9 mouse cellular contexts compared by ENCODE assay signal in genomic region chr17:28373821-28374220, GRCm38 (mm10). TPM values are rescaled to one million over a fixed set of nuclear protein-coding genes. Genes with fewer than 3 reads are reported as not detected.
DNase-seq lines count a peak whose midpoint lies in the region; ATAC-seq and TF ChIP-seq lines count a peak whose summit lies in the region.
"Had no signal": no experiment of that assay in that cellular context is flagged by ENCODE, and none has a peak within 500 bp of the region (broad histone marks: within the 10 kb centered on the region; RNA-seq: fewer than 3 reads in every experiment).

No protein-coding gene starts in this region.

- H3K4me1 ChIP-seq in ES-E14 (ENCODE audit: control insufficient read depth in 2 of 2, insufficient read depth in 2 of 2, low read length in 2 of 2, poor library complexity in 1 of 2), result peaks cover 4 to 9% of the 10 kb centered on the region in 2 experiments
- H3K4me1 ChIP-seq in lung, postnatal 0 days (ENCODE audit: insufficient read depth, low read depth, low read length), result no peaks in the 10 kb centered on the region

- H3K9me3 ChIP-seq in ES-E14 (ENCODE audit: control insufficient read depth, insufficient read depth, low read depth, low read length), result no peaks in the 10 kb centered on the region
- H3K9me3 ChIP-seq in lung, postnatal 0 days (ENCODE audit: low read length), result no peaks in the 10 kb centered on the region
- H3K9me3 ChIP-seq: liver, embryonic 15.5 days had no signal

- TF ChIP-seq EP300 in lung, postnatal 0 days (IDR thresholded peaks at IDR 0.05), result no peak

- H3K9ac ChIP-seq in ES-E14 (ENCODE audit: insufficient read depth, low read depth, low read length, poor library complexity, severe bottlenecking), result no peak overlapping the region
- no peak overlapping the region for H3K9ac ChIP-seq in lung, postnatal 0 days (replicated peaks; ENCODE audit: low read depth)
- H3K9ac ChIP-seq: liver, embryonic 15.5 days had no signal

- peak; percentile 48 for ATAC-seq in inflammation-experienced regulatory T-cells, adult 6 months
- ATAC-seq in lung, postnatal 0 days, result peak; percentile 46

- peak in 1 of 2 experiments; percentile 38 for DNase-seq in layer of hippocampus, adult 2 months (ENCODE audit: low spot score in 2 of 2)
- DNase-seq in layer of hippocampus, adult 11-12 months (ENCODE audit: low spot score), result no peak
- no peak for DNase-seq in ES-E14 (ENCODE audit: low read depth, low spot score)
- peak; percentile 30 for DNase-seq in c-Kit-negative CD71-positive TER-119-positive erythroid progenitor cells, embryonic 14.5 days (ENCODE audit: low read depth, low spot score)
- DNase-seq in lung, postnatal 0 days (ENCODE audit: low spot score), result peak; percentile 73
- peak; percentile 66 to 89 for DNase-seq in spleen, postnatal 4 days (ENCODE audit: low spot score in 2 of 2)
- no peak for DNase-seq in layer of hippocampus, postnatal 36 days

- H3K4me2 ChIP-seq in lung, postnatal 0 days (replicated peaks; ENCODE audit: low read depth, low read length), result no peak overlapping the region

- no peaks in the 10 kb centered on the region for H3K36me3 ChIP-seq in ES-E14 (ENCODE audit: control insufficient read depth, insufficient read depth, low read length, poor library complexity, severe bottlenecking)
- H3K36me3 ChIP-seq in lung, postnatal 0 days (ENCODE audit: insufficient read depth, low read length), result no peaks in the 10 kb centered on the region
- H3K36me3 ChIP-seq: liver, embryonic 15.5 days had no signal

- H3K27me3 ChIP-seq in lung, postnatal 0 days (replicated peaks; ENCODE audit: insufficient read depth, low read length), result peaks cover 10% of the 10 kb centered on the region; the same call in 1 of the 2 replicates

- no peak overlapping the region for H3K27ac ChIP-seq in layer of hippocampus, adult 2 months
- no peak overlapping the region for H3K27ac ChIP-seq in ES-E14 (ENCODE audit: insufficient read depth, low read depth, low read length, poor library complexity, severe bottlenecking)
- H3K27ac ChIP-seq in lung, postnatal 0 days (ENCODE audit: low read length), result no peak overlapping the region
- H3K27ac ChIP-seq: liver, embryonic 15.5 days had no signal

- 20% methylated on average over 10 of the region's 10 CpGs for WGBS in lung, postnatal 0 days

- in situ Hi-C loops in ES-E14 (cut with MboI; ENCODE audit: low sequenced_read_pairs in 2 of 2, unreplicated experiment in 2 of 2), result no loop called here

- peak; percentile 79 for TF ChIP-seq CTCF in layer of hippocampus, adult 2 months (conservative IDR thresholded peaks at IDR 0.05)
- TF ChIP-seq CTCF in lung, postnatal 0 days (IDR thresholded peaks at IDR 0.05), result peak; percentile 87

- H3K4me3 ChIP-seq in layer of hippocampus, adult 2 months, result no peak overlapping the region
- no peak overlapping the region for H3K4me3 ChIP-seq in ES-E14 (ENCODE audit: insufficient read depth in 1 of 2, low read depth in 1 of 2, low read length in 2 of 2, poor library complexity in 1 of 2, severe bottlenecking in 1 of 2)
- H3K4me3 ChIP-seq in lung, postnatal 0 days (ENCODE audit: low read depth, low read length), result no peak overlapping the region
- H3K4me3 ChIP-seq: liver, embryonic 15.5 days had no signal

TF ChIP-seq in ES-E14, 5 proteins besides CTCF, POLR2A, EP300 and RAD21:
- TF ChIP-seq MAFK (IDR thresholded peaks at IDR 0.05; ENCODE audit: insufficient read depth, low read depth, low read length) (no peak), ZC3H11A (IDR thresholded peaks at IDR 0.05; ENCODE audit: borderline replicate concordance, low read depth, low read length) (peak; percentile 37; the same call in 1 of the 2 replicates), ZNF384 (IDR thresholded peaks at IDR 0.05; ENCODE audit: low read depth, low read length) (no peak), CHD2 (IDR thresholded peaks at IDR 0.05; ENCODE audit: low read depth, low read length) (no peak), HCFC1 (IDR thresholded peaks at IDR 0.05; ENCODE audit: borderline replicate concordance, insufficient read depth, low read length) (no peak)
TF ChIP-seq in ES-E14: peak in this region for 1.

RNA-seq across cellular contexts. Expression of gene Tulp1, which starts 8.8 kb away (rescaled TPM):
- not detected for total RNA-seq in layer of hippocampus, adult 2 months (2021)
- total RNA-seq in ES-E14 (2012; rRNA removed), result 3.7 and 4.1 TPM in 2 replicates
- under 1 TPM in 2 of 3 experiments, not detected in 1; 0.24 to 0.39 TPM for polyA plus RNA-seq in inflammation-experienced regulatory T-cells, adult 6 months (2017; shearing (Covaris generic))
- 18.1 and 22.7 TPM in 2 replicates for polyA plus RNA-seq in lung, postnatal 0 days (2015; fragmentation: Nextera tagmentation; extraction: Ambion mirVana)
- total RNA-seq in layer of hippocampus, postnatal 36 days (2021), result not detected

RNA-seq across cellular contexts. Expression of gene Tead3, which starts 23.2 kb away (rescaled TPM):
- 1 to 10 TPM; 3.0 to 3.2 TPM for total RNA-seq in layer of hippocampus, adult 2 months (2021)
- 8.0 and 9.0 TPM in 2 replicates for total RNA-seq in ES-E14 (2012; rRNA removed)
- polyA plus RNA-seq in inflammation-experienced regulatory T-cells, adult 6 months (2017; shearing (Covaris generic)), result not detected
- polyA plus RNA-seq in lung, postnatal 0 days (2015; fragmentation: Nextera tagmentation; extraction: Ambion mirVana), result 9.7 and 11.4 TPM in 2 replicates
- total RNA-seq in layer of hippocampus, postnatal 36 days (2021), result 1 to 10 TPM; 1.7 to 3.7 TPM

RNA-seq across cellular contexts. Expression of gene Rpl10a, which starts 45.5 kb away (rescaled TPM):
- total RNA-seq in layer of hippocampus, adult 2 months (2021), result 100 to 1,000 TPM; 345 to 350 TPM
- total RNA-seq in ES-E14 (2012; rRNA removed), result 2,234 and 2,688 TPM in 2 replicates
- 100 to 1,000 TPM; 514 to 941 (median 691) TPM for polyA plus RNA-seq in inflammation-experienced regulatory T-cells, adult 6 months (2017; shearing (Covaris generic))
- polyA plus RNA-seq in lung, postnatal 0 days (2015; fragmentation: Nextera tagmentation; extraction: Ambion mirVana), result 446 and 458 TPM in 2 replicates
- total RNA-seq in layer of hippocampus, postnatal 36 days (2021), result 100 to 1,000 TPM; 342 TPM

Comparison
In these comparisons a context has a peak if more than half of its experiments do, and no peak if none do; other contexts are left out.
1. DNase-seq: peak in c-Kit-negative CD71-positive TER-119-positive erythroid progenitor cells, embryonic 14.5 days (single experiment), lung, postnatal 0 days (single experiment) and spleen, postnatal 4 days (2 of 2); none in layer of hippocampus, adult 11-12 months (single experiment), ES-E14 (single experiment) and layer of hippocampus, postnatal 36 days (0 of 2).